Mouse (Mus musculus): Measurements from ENCODE around the gene Ift140. TPM values are rescaled to one million over a fixed set of nuclear protein-coding genes. Genes with fewer than 3 reads are reported as not detected.

The Ift140 gene
- polyA plus RNA-seq, 1 experiment = 10.1 TPM

DNA sequence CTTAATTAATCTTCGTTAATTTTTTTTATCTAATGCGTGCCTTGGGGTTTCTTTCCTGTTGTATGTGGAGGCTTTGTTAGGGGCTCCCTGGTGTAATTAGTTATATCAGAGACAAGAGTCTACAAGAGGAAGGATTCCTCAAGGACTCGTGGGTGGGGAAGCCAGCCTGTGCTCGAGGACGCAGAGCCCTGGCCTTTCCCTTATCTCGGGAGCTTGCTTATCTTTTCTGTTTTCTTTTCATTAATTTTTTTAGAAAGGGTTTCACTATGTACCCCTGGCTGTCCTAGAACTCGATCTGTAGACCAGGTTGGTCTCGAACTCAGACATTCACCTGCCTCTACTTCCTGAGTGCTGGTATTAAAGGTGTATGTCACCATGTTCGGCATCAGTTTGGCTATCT, 111.8 kb downstream of the Ift140 start:
- TF ChIP-seq POLR2A (IDR thresholded peaks at IDR 0.05; ENCODE audit: low read depth, low read length) (no peak), CTCF (conservative IDR thresholded peaks at IDR 0.05; ENCODE audit: insufficient read depth, insufficient read length, low read depth, low read length) (no peak)
- Histone ChIP-seq H3K27me3 (replicated peaks; ENCODE audit: control insufficient read depth, insufficient read depth, low read length) (no peaks in the 10 kb centered on the region), H3K4me1 (ENCODE audit: control insufficient read depth, insufficient read depth, low read length) (no peaks in the 10 kb centered on the region), H3K27ac (ENCODE audit: insufficient read depth, low read depth, low read length) (no peak overlapping the region), H3K36me3 (ENCODE audit: control insufficient read depth, insufficient read depth, low read length) (no peaks in the 10 kb centered on the region), H3K4me3 (ENCODE audit: insufficient read depth, low read depth, low read length) (no peak overlapping the region)
- 68% methylated on average over 9 of the region's 9 CpGs for WGBS
- DNase-seq = no peak

- H3K27ac ChIP-seq (ENCODE audit: insufficient read depth, low read depth, low read length) = no peak overlapping the region
- no peaks in the 10 kb centered on the region for H3K27me3 ChIP-seq (replicated peaks; ENCODE audit: control insufficient read depth, insufficient read depth, low read length)
- no peak for DNase-seq
- no peak overlapping the region for H3K4me3 ChIP-seq (ENCODE audit: insufficient read depth, low read depth, low read length)
- H3K4me1 ChIP-seq (ENCODE audit: control insufficient read depth, insufficient read depth, low read length) = peaks cover 15% of the 10 kb centered on the region
- H3K36me3 ChIP-seq (ENCODE audit: control insufficient read depth, insufficient read depth, low read length) = no peaks in the 10 kb centered on the region
- WGBS = 87% methylated on average over 1 of the region's 1 CpGs
- TF ChIP-seq CTCF (conservative IDR thresholded peaks at IDR 0.05; ENCODE audit: insufficient read depth, insufficient read length, low read depth, low read length) (no peak), POLR2A (IDR thresholded peaks at IDR 0.05; ENCODE audit: low read depth, low read length) (no peak)
These were observed 114.2 kb downstream of the Ift140 start for GRCm38 (mm10) chr17:25130060-25130459.

DNA sequence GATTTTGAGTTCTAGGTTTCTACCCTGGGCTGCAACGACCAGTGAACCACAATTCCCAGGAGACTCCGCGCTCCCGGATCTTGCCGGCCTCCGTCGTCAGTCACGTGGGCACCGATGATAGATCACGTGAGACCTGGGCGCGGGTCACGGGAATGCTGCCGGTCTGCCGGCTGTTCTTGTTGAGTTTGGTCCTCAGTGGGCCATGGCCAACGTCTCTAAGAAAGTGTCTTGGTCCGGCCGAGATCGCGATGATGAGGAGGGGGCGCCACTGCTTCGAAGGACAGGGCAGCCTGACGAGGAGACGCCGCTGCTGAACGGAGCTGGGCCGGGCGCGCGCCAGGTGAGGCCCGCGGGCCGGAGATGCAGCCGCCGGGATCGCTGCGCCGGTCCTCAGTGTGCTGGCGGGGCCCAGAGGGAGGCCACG, 117.4 kb downstream of the Ift140 start, which contains the start of gene Clcn7:
Clcn7 (plus strand) TSS at position 117 of the 424 bp plus-strand sequence.
- Histone ChIP-seq H3K36me3 (ENCODE audit: control insufficient read depth, insufficient read depth, low read length) (no peaks in the 10 kb centered on the region), H3K27me3 (replicated peaks; ENCODE audit: control insufficient read depth, insufficient read depth, low read length) (no peaks in the 10 kb centered on the region), H3K27ac (ENCODE audit: insufficient read depth, low read depth, low read length) (peak within 1 kb of the TSS; percentile 87), H3K4me1 (ENCODE audit: control insufficient read depth, insufficient read depth, low read length) (peaks cover 26% of the 10 kb centered on the region), H3K4me3 (ENCODE audit: insufficient read depth, low read depth, low read length) (peak within 1 kb of the TSS; percentile 87)
- TF ChIP-seq CTCF (conservative IDR thresholded peaks at IDR 0.05; ENCODE audit: insufficient read depth, insufficient read length, low read depth, low read length) (no peak), POLR2A (IDR thresholded peaks at IDR 0.05; ENCODE audit: low read depth, low read length) (peak; percentile 66)
- under 1% methylated on average over 40 of the region's 40 CpGs for WGBS
- DNase-seq = peak; percentile 98

DNA sequence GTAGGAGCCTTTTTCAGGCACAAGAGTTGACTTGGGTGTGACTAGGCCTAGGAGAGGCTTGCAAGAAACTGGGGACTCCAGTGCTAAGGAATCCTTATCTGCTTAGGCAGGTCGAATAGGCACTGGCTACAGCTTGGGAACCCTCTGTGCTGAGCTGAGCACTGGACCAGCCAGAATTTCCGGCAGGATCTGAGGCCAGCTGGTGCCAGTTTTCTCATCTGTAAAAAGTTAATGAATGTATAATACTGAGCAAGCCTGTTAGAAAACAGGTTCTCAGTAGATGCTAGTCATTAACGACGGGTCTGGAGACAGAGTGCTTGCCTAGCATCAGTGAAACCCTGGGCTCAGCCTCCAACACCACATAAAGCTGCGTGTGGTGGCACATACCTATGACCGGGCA, 119.7 kb downstream of the Ift140 start:
- peaks cover 26% of the 10 kb centered on the region for H3K4me1 ChIP-seq (ENCODE audit: control insufficient read depth, insufficient read depth, low read length)
- TF ChIP-seq POLR2A (IDR thresholded peaks at IDR 0.05; ENCODE audit: low read depth, low read length) (no peak), CTCF (conservative IDR thresholded peaks at IDR 0.05; ENCODE audit: insufficient read depth, insufficient read length, low read depth, low read length) (no peak)
- H3K36me3 ChIP-seq (ENCODE audit: control insufficient read depth, insufficient read depth, low read length) = no peaks in the 10 kb centered on the region
- peak overlapping the region; percentile 66 for H3K27ac ChIP-seq (ENCODE audit: insufficient read depth, low read depth, low read length)
- H3K4me3 ChIP-seq (ENCODE audit: insufficient read depth, low read depth, low read length) = no peak overlapping the region
- DNase-seq = peak; percentile 84
- no peaks in the 10 kb centered on the region for H3K27me3 ChIP-seq (replicated peaks; ENCODE audit: control insufficient read depth, insufficient read depth, low read length)
- WGBS = 41% methylated on average over 6 of the region's 6 CpGs

GRCm38 (mm10) chr17:25138803-25139202, 122.9 kb downstream of the Ift140 start:
- DNase-seq = no peak
- H3K27ac ChIP-seq (ENCODE audit: insufficient read depth, low read depth, low read length) = no peak overlapping the region
- TF ChIP-seq POLR2A (IDR thresholded peaks at IDR 0.05; ENCODE audit: low read depth, low read length) (no peak), CTCF (conservative IDR thresholded peaks at IDR 0.05; ENCODE audit: insufficient read depth, insufficient read length, low read depth, low read length) (no peak)
- H3K36me3 ChIP-seq (ENCODE audit: control insufficient read depth, insufficient read depth, low read length) = no peaks in the 10 kb centered on the region
- 94% methylated on average over 1 of the region's 1 CpGs for WGBS
- peaks cover 21% of the 10 kb centered on the region for H3K4me1 ChIP-seq (ENCODE audit: control insufficient read depth, insufficient read depth, low read length)
- H3K27me3 ChIP-seq (replicated peaks; ENCODE audit: control insufficient read depth, insufficient read depth, low read length) = no peaks in the 10 kb centered on the region
- H3K4me3 ChIP-seq (ENCODE audit: insufficient read depth, low read depth, low read length) = no peak overlapping the region

GRCm38 (mm10) chr17:25139960-25140359, 124.1 kb downstream of the Ift140 start:
- H3K27ac ChIP-seq (ENCODE audit: insufficient read depth, low read depth, low read length) = no peak overlapping the region
- H3K36me3 ChIP-seq (ENCODE audit: control insufficient read depth, insufficient read depth, low read length) = no peaks in the 10 kb centered on the region
- TF ChIP-seq POLR2A (IDR thresholded peaks at IDR 0.05; ENCODE audit: low read depth, low read length) (no peak), CTCF (conservative IDR thresholded peaks at IDR 0.05; ENCODE audit: insufficient read depth, insufficient read length, low read depth, low read length) (0 out of 2 replicates have a peak, but pooled peaks have one; percentile 25)
- no peaks in the 10 kb centered on the region for H3K27me3 ChIP-seq (replicated peaks; ENCODE audit: control insufficient read depth, insufficient read depth, low read length)
- DNase-seq = no peak
- 72% methylated on average over 4 of the region's 4 CpGs for WGBS
- no peak overlapping the region for H3K4me3 ChIP-seq (ENCODE audit: insufficient read depth, low read depth, low read length)
- H3K4me1 ChIP-seq (ENCODE audit: control insufficient read depth, insufficient read depth, low read length) = peaks cover 11% of the 10 kb centered on the region

Other genes starting within 250 kb of the Ift140 start
- not detected in 2 replicates for gene Meiob, start 211.8 kb upstream of the Ift140 start, polyA plus RNA-seq (2012; rRNA removed)
- gene Hagh, start 175.9 kb upstream of the Ift140 start, polyA plus RNA-seq (2012; rRNA removed) = 636 and 727 TPM in 2 replicates
- 103 and 123 TPM in 2 replicates for gene Fahd1, start 165.7 kb upstream of the Ift140 start, polyA plus RNA-seq (2012; rRNA removed)
- gene Igfals, start 150.1 kb upstream of the Ift140 start, polyA plus RNA-seq (2012; rRNA removed) = 50.6 and 77.3 TPM in 2 replicates
- gene Nubp2, start 129.7 kb upstream of the Ift140 start, polyA plus RNA-seq (2012; rRNA removed) = 37.2 and 38.4 TPM in 2 replicates
- gene Spsb3, start 129.4 kb upstream of the Ift140 start, polyA plus RNA-seq (2012; rRNA removed) = 55.5 and 69.0 TPM in 2 replicates
- gene Eme2, start 121.0 kb upstream of the Ift140 start, polyA plus RNA-seq (2012; rRNA removed) = 32.2 and 40.7 TPM in 2 replicates
- gene Mrps34, start 121.0 kb upstream of the Ift140 start, polyA plus RNA-seq (2012; rRNA removed) = 162 and 199 TPM in 2 replicates
- gene Nme3, start 119.6 kb upstream of the Ift140 start, polyA plus RNA-seq (2012; rRNA removed) = 112 and 115 TPM in 2 replicates
- gene Mapk8ip3, start 79.1 kb upstream of the Ift140 start, polyA plus RNA-seq (2012; rRNA removed) = 58.1 and 69.1 TPM in 2 replicates
- gene Jpt2, start 55.4 kb upstream of the Ift140 start, polyA plus RNA-seq (2012; rRNA removed) = 23.8 and 31.0 TPM in 2 replicates
- 11.9 and 13.3 TPM in 2 replicates for gene Cramp1l, start 297 bp upstream of the Ift140 start, polyA plus RNA-seq (2012; rRNA removed)
- 93.4 and 100 TPM in 2 replicates for gene Tmem204, start 67.5 kb downstream of the Ift140 start, polyA plus RNA-seq (2012; rRNA removed)
- 11.6 and 13.3 TPM in 2 replicates for gene Telo2, start 99.9 kb downstream of the Ift140 start, polyA plus RNA-seq (2012; rRNA removed)
- gene Ptx4, start 104.7 kb downstream of the Ift140 start, polyA plus RNA-seq (2012; rRNA removed) = not detected in 2 replicates
- 42.6 and 51.3 TPM in 2 replicates for gene Clcn7, start 117.3 kb downstream of the Ift140 start, polyA plus RNA-seq (2012; rRNA removed)
- gene Ccdc154, start 146.4 kb downstream of the Ift140 start, polyA plus RNA-seq (2012; rRNA removed) = 0.04 and 0.05 TPM in 2 replicates
- 0.11 TPM in 1 of 2 replicates, not detected in the other for gene Gm38655, start 159.4 kb downstream of the Ift140 start, polyA plus RNA-seq (2012; rRNA removed)
- 10.8 and 12.2 TPM in 2 replicates for gene BC003965, start 168.5 kb downstream of the Ift140 start, polyA plus RNA-seq (2012; rRNA removed)
- 38.3 and 44.1 TPM in 2 replicates for gene Unkl, start 172.3 kb downstream of the Ift140 start, polyA plus RNA-seq (2012; rRNA removed)
- gene Gnptg, start 224.0 kb downstream of the Ift140 start, polyA plus RNA-seq (2012; rRNA removed) = 121 and 123 TPM in 2 replicates
- gene Tsr3, start 224.1 kb downstream of the Ift140 start, polyA plus RNA-seq (2012; rRNA removed) = 20.0 and 21.6 TPM in 2 replicates
- gene Baiap3, start 240.3 kb downstream of the Ift140 start, polyA plus RNA-seq (2012; rRNA removed) = 5.6 and 6.9 TPM in 2 replicates

Data from kidney, adult 2 months (tissue).